Mouse (Mus musculus) embryonic fibroblast, embryonic 13.5 days (primary cell): ENCODE measurements around the gene Adamts4.

Experiments used
- CTCF ChIP-seq: IDR thresholded peaks from 2 replicates; pipeline ENCODE4 v1.5.1; 2011; ENCODE audit warnings: mild to moderate bottlenecking, control low read depth, low read length, moderate library complexity, borderline replicate concordance; ENCODE audit not compliant: insufficient read depth
- POLR2A ChIP-seq: IDR thresholded peaks from 2 replicates; pipeline ENCODE4 v1.6.1; 2011; ENCODE audit warnings: low read depth, mild to moderate bottlenecking, control low read depth, low read length, moderate library complexity

DNA sequence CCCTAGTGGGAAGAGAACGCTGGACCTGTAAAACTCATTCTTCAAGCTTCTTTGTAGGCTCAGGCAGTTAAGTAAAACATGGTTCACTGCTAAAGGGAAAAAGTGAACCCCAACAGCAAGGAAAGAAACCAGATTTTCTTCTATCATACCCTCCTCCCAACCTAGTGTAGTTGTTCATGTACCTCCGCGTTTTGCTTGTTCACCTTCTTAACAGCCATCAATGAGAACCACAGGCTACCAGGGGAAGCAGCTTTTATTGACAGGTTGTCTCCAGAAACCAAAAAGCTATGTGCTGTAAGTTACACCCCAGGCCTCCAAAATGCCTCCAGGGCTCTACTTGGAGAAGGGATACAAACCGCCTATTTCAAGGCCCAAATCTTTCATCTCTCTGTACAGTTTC, 38.1 kb downstream of the Adamts4 start:
- TF ChIP-seq POLR2A (no peak), CTCF (no peak)
